Mouse (Mus musculus) kidney, adult 11 months (tissue): ENCODE data around the gene H2-M10.2.

ENCODE experiments used
- DNase-seq: peaks from one replicate; pipeline ENCODE4 v3.0.0; 2022

Gene H2-M10.2

GRCm38 (mm10) chr17:36286390-36286789, at the start of gene H2-M10.2:
H2-M10.2 (minus strand) TSS chr17:36286490.
- no peak for DNase-seq

- DNase-seq, result no peak
These were observed 39.8 kb upstream of the H2-M10.2 start, which contains the start of gene H2-M10.1 for GRCm38 (mm10) chr17:36326055-36326454. H2-M10.1 (minus strand) TSS chr17:36326155.

GRCm38 (mm10) chr17:36315689-36316253, 29.5 kb upstream of the H2-M10.2 start:
- DNase-seq, result no peak

GRCm38 (mm10) chr17:36315041-36315688, 28.9 kb upstream of the H2-M10.2 start:
- DNase-seq, result peak; percentile 41

GRCm38 (mm10) chr17:36314511-36314910, 28.2 kb upstream of the H2-M10.2 start:
- DNase-seq, result no peak

GRCm38 (mm10) chr17:36309293-36309692, 23.0 kb upstream of the H2-M10.2 start:
- DNase-seq, result no peak

- peak; percentile 52 for DNase-seq
These were observed 22.6 kb upstream of the H2-M10.2 start for GRCm38 (mm10) chr17:36308855-36309254.

GRCm38 (mm10) chr17:36281521-36282245, 4.6 kb downstream of the H2-M10.2 start:
- no peak for DNase-seq

GRCm38 (mm10) chr17:36274776-36275175, 11.5 kb downstream of the H2-M10.2 start:
- no peak for DNase-seq

GRCm38 (mm10) chr17:36273796-36274195, 12.5 kb downstream of the H2-M10.2 start:
- DNase-seq, result no peak

GRCm38 (mm10) chr17:36272643-36273366, 13.5 kb downstream of the H2-M10.2 start:
- DNase-seq, result no peak

GRCm38 (mm10) chr17:36271586-36272256, 14.6 kb downstream of the H2-M10.2 start, which contains the start of gene Trim39:
Trim39 (minus strand) TSS chr17:36272247.
- DNase-seq, result peak; percentile 89

- DNase-seq, result peak; percentile 87
These were observed 15.2 kb downstream of the H2-M10.2 start for GRCm38 (mm10) chr17:36270956-36271585.

GRCm38 (mm10) chr17:36265834-36266233, 20.5 kb downstream of the H2-M10.2 start:
- DNase-seq, result no peak

- no peak for DNase-seq
These were observed 21.9 kb downstream of the H2-M10.2 start for GRCm38 (mm10) chr17:36264273-36264925.

- no peak for DNase-seq
These were observed 24.7 kb downstream of the H2-M10.2 start for GRCm38 (mm10) chr17:36261511-36262166.

GRCm38 (mm10) chr17:36257969-36258368, 28.3 kb downstream of the H2-M10.2 start, which contains the start of gene Rpp21:
Rpp21 (minus strand) TSS chr17:36258069.
- DNase-seq, result no peak

- peak; percentile 77 for DNase-seq
These were observed 28.9 kb downstream of the H2-M10.2 start for GRCm38 (mm10) chr17:36257241-36257947.

GRCm38 (mm10) chr17:36253087-36253600, 33.1 kb downstream of the H2-M10.2 start:
- no peak for DNase-seq
